Mouse (Mus musculus): ENCODE data around the gene Fth1. TPM values are rescaled to one million over a fixed set of nuclear protein-coding genes. Genes with fewer than 3 reads are reported as not detected.

Gene Fth1
- total and polyA plus RNA-seq, 3 experiments, result 1,016 to 28,412 (median 2,660) TPM

DNA sequence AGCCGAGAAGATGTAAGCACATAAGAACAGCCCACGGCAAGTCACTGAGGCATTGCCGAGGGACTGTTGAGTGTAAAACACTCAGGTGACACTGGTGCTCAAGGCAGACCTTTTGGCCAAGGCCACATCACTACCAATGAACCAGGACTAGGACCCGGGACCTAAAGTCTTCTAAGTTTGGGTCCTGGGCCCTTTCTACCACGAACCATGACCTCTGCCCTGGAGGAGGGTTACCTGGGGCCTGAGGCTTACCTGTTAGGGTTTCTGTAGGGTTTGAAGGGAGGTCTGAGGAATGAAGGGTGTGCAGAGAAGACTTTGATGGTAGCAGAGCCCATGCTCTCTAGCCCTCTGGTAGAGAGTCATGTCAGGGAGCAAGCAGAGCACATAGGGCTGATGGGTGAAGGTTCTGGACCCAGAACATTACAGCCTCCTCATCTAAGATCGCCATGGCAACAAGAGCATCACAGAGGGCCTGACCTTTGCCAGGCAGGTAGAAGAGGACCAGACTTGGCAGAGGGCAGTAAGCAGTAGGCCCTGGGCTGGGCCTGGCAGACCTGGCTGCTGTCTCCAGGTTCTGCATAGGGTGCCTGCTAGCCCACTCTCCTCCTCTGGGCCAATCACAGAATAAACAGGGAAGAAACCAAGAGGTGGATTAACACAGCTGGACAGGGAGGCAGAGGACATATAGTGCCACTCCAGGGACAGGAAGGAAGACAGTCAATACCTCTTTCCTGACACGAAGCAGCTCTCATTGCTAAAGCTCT is 21.0 kb downstream of the Fth1 start, which contains the start of the genes Best1 and Rab3il1:
Gene Best1, minus strand, starts transcription at position 428 of the 764 bp plus-strand sequence.
Gene Rab3il1, plus strand, starts transcription at position 464 of the 764 bp plus-strand sequence.
- TF ChIP-seq GATA2 (IDR thresholded peaks at IDR 0.05; ENCODE audit: borderline replicate concordance, low read depth, low read length) (no peak), GATA1 (IDR thresholded peaks at IDR 0.05; ENCODE audit: borderline replicate concordance, low read length) (no peak), TAL1 (conservative IDR thresholded peaks at IDR 0.05; ENCODE audit: low read depth, low read length) (no peak), CTCF (IDR thresholded peaks at IDR 0.05; ENCODE audit: low read depth, low read length) (no peak), POLR2AphosphoS5 (IDR thresholded peaks at IDR 0.05; ENCODE audit: insufficient replicate concordance, low read depth, low read length) (no peak)
- no peak for DNase-seq (ENCODE audit: low spot score)
- H3K36me3 ChIP-seq (replicated peaks), result no peaks in the 10 kb centered on the region

GRCm38 (mm10) chr19:10003696-10004095 is 23.3 kb downstream of the Fth1 start:
- H3K4me1 ChIP-seq (ENCODE audit: insufficient read depth, low read depth, low read length), result peaks cover 11% of the 10 kb centered on the region
- H3K36me3 ChIP-seq (replicated peaks), result no peaks in the 10 kb centered on the region
- TF ChIP-seq GATA2 (IDR thresholded peaks at IDR 0.05; ENCODE audit: borderline replicate concordance, low read depth, low read length), result no peak
- no peak for TF ChIP-seq POLR2AphosphoS5 (IDR thresholded peaks at IDR 0.05; ENCODE audit: insufficient replicate concordance, low read depth, low read length)
- no peak for TF ChIP-seq CTCF (IDR thresholded peaks at IDR 0.05; ENCODE audit: low read depth, low read length)
- TF ChIP-seq GATA1 (IDR thresholded peaks at IDR 0.05; ENCODE audit: borderline replicate concordance, low read length), result no peak
- TF ChIP-seq TAL1 (conservative IDR thresholded peaks at IDR 0.05; ENCODE audit: low read depth, low read length), result no peak

More for the DNA sequence above, 21.0 kb downstream of the Fth1 start, which contains the start of the genes Best1 and Rab3il1:
- Histone ChIP-seq H3K9me3 (replicated peaks) (peaks cover 5% of the 10 kb centered on the region), H3K27me3 (ENCODE audit: insufficient read depth, low read length) (peaks cover 22% of the 10 kb centered on the region), H3K4me1 (ENCODE audit: insufficient read depth, low read depth, low read length) (peaks cover 22% of the 10 kb centered on the region), H3K4me3 (ENCODE audit: low read depth, low read length) (no peak within 1 kb of the TSS)
- no peak for ATAC-seq (ENCODE audit: extremely low read depth, insufficient number of reproducible peaks, low FRiP score, poor library complexity, severe bottlenecking)

DNA sequence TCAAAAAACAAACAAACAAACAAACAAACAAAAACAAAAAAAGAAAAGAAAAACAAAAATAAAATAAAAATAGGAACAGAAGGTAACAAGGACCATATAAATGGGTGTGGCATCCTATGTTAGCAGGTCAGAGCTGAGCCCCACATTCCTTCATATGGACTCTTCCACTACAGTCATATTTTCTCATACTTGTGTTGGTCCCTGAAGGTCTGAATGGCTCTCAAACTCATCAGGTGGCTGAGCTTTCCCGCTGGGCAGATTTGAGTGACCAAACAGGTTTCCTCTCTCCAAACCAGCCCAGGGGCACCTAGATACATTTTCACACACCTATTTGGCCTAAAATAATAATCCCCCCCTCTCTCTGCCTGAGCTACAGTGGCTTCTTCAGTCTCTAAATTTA is 31.0 kb downstream of the Fth1 start:
- no peak for ATAC-seq (ENCODE audit: extremely low read depth, insufficient number of reproducible peaks, low FRiP score, poor library complexity, severe bottlenecking)
- H3K4me1 ChIP-seq (ENCODE audit: insufficient read depth, low read depth, low read length), result peaks cover 58% of the 10 kb centered on the region
- no peaks in the 10 kb centered on the region for H3K9me3 ChIP-seq (replicated peaks)
- peaks cover 10% of the 10 kb centered on the region; the same call in 1 of the 2 replicates for H3K27me3 ChIP-seq (ENCODE audit: insufficient read depth, low read length)
- DNase-seq (ENCODE audit: low spot score), result no peak
- no peak overlapping the region for H3K4me3 ChIP-seq (ENCODE audit: low read depth, low read length)
- no peaks in the 10 kb centered on the region for H3K36me3 ChIP-seq (replicated peaks)
- TF ChIP-seq GATA1 (IDR thresholded peaks at IDR 0.05; ENCODE audit: borderline replicate concordance, low read length) (no peak), CTCF (IDR thresholded peaks at IDR 0.05; ENCODE audit: low read depth, low read length) (no peak), POLR2AphosphoS5 (IDR thresholded peaks at IDR 0.05; ENCODE audit: insufficient replicate concordance, low read depth, low read length) (no peak), TAL1 (conservative IDR thresholded peaks at IDR 0.05; ENCODE audit: low read depth, low read length) (no peak), GATA2 (IDR thresholded peaks at IDR 0.05; ENCODE audit: borderline replicate concordance, low read depth, low read length) (no peak)

More at GRCm38 (mm10) chr19:10003696-10004095, 23.3 kb downstream of the Fth1 start:
- ATAC-seq (ENCODE audit: extremely low read depth, insufficient number of reproducible peaks, low FRiP score, poor library complexity, severe bottlenecking) (no peak), DNase-seq (ENCODE audit: low spot score) (no peak)
- Histone ChIP-seq H3K9me3 (replicated peaks) (peaks cover 5% of the 10 kb centered on the region), H3K27me3 (ENCODE audit: insufficient read depth, low read length) (peaks cover 15% of the 10 kb centered on the region), H3K4me3 (ENCODE audit: low read depth, low read length) (no peak overlapping the region)

- no peak for TF ChIP-seq POLR2AphosphoS5 (IDR thresholded peaks at IDR 0.05; ENCODE audit: insufficient replicate concordance, low read depth, low read length)
- TF ChIP-seq GATA1 (IDR thresholded peaks at IDR 0.05; ENCODE audit: borderline replicate concordance, low read length), result no peak
- TF ChIP-seq TAL1 (conservative IDR thresholded peaks at IDR 0.05; ENCODE audit: low read depth, low read length), result no peak
- no peak for TF ChIP-seq CTCF (IDR thresholded peaks at IDR 0.05; ENCODE audit: low read depth, low read length)
- TF ChIP-seq GATA2 (IDR thresholded peaks at IDR 0.05; ENCODE audit: borderline replicate concordance, low read depth, low read length), result no peak
- ATAC-seq (ENCODE audit: extremely low read depth, insufficient number of reproducible peaks, low FRiP score, poor library complexity, severe bottlenecking), result no peak
- no peak for DNase-seq (ENCODE audit: low spot score)
- no peaks in the 10 kb centered on the region for H3K36me3 ChIP-seq (replicated peaks)
- no peak overlapping the region; the same call in 1 of the 2 replicates for H3K4me3 ChIP-seq (ENCODE audit: low read depth, low read length)
- no peaks in the 10 kb centered on the region for H3K9me3 ChIP-seq (replicated peaks)
- peaks cover 72% of the 10 kb centered on the region for H3K4me1 ChIP-seq (ENCODE audit: insufficient read depth, low read depth, low read length)
- H3K27me3 ChIP-seq (ENCODE audit: insufficient read depth, low read length), result peaks cover 8% of the 10 kb centered on the region; the same call in 1 of the 2 replicates
These were observed 32.5 kb downstream of the Fth1 start for GRCm38 (mm10) chr19:10012827-10013278.

DNA sequence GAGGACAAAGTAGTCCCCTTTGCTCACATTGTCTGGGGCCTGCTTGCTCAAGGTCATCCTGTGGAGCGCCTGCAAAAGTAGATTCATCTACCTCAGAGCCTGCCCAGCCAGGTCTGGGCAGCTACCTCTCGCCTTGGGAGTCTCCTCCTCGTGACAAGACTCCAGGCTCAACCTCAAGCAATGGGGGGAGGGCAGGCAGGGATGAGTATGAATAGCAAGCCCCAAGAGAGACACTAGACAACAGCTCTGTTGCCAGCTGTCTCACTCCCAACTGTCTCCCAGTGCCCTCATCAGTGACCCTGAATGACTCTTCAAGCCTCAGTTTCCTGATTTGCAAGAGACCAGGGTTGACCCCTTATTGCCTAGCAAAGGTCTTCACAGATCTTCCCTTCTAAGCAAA is 33.0 kb downstream of the Fth1 start:
- Histone ChIP-seq H3K9me3 (replicated peaks) (no peaks in the 10 kb centered on the region), H3K4me3 (ENCODE audit: low read depth, low read length) (no peak overlapping the region; the same call in 1 of the 2 replicates), H3K4me1 (ENCODE audit: insufficient read depth, low read depth, low read length) (peaks cover 77% of the 10 kb centered on the region), H3K27me3 (ENCODE audit: insufficient read depth, low read length) (peaks cover 4% of the 10 kb centered on the region; the same call in 1 of the 2 replicates), H3K36me3 (replicated peaks) (no peaks in the 10 kb centered on the region)
- DNase-seq (ENCODE audit: low spot score) (no peak), ATAC-seq (ENCODE audit: extremely low read depth, insufficient number of reproducible peaks, low FRiP score, poor library complexity, severe bottlenecking) (no peak)
- no peak for TF ChIP-seq GATA1 (IDR thresholded peaks at IDR 0.05; ENCODE audit: borderline replicate concordance, low read length)
- no peak for TF ChIP-seq CTCF (IDR thresholded peaks at IDR 0.05; ENCODE audit: low read depth, low read length)
- no peak for TF ChIP-seq POLR2AphosphoS5 (IDR thresholded peaks at IDR 0.05; ENCODE audit: insufficient replicate concordance, low read depth, low read length)
- TF ChIP-seq GATA2 (IDR thresholded peaks at IDR 0.05; ENCODE audit: borderline replicate concordance, low read depth, low read length), result no peak
- TF ChIP-seq TAL1 (conservative IDR thresholded peaks at IDR 0.05; ENCODE audit: low read depth, low read length), result no peak

GRCm38 (mm10) chr19:10013913-10014312 is 33.5 kb downstream of the Fth1 start:
- peak overlapping the region; percentile 42; the same call in 1 of the 2 replicates for H3K4me3 ChIP-seq (ENCODE audit: low read depth, low read length)
- H3K4me1 ChIP-seq (ENCODE audit: insufficient read depth, low read depth, low read length), result peaks cover 83% of the 10 kb centered on the region
- peaks cover 4% of the 10 kb centered on the region; the same call in 1 of the 2 replicates for H3K27me3 ChIP-seq (ENCODE audit: insufficient read depth, low read length)
- no peak for TF ChIP-seq POLR2AphosphoS5 (IDR thresholded peaks at IDR 0.05; ENCODE audit: insufficient replicate concordance, low read depth, low read length)
- no peak for TF ChIP-seq GATA2 (IDR thresholded peaks at IDR 0.05; ENCODE audit: borderline replicate concordance, low read depth, low read length)
- TF ChIP-seq GATA1 (IDR thresholded peaks at IDR 0.05; ENCODE audit: borderline replicate concordance, low read length), result no peak
- no peak for TF ChIP-seq CTCF (IDR thresholded peaks at IDR 0.05; ENCODE audit: low read depth, low read length)
- ATAC-seq (ENCODE audit: extremely low read depth, insufficient number of reproducible peaks, low FRiP score, poor library complexity, severe bottlenecking), result no peak
- DNase-seq (ENCODE audit: low spot score), result no peak
- no peaks in the 10 kb centered on the region for H3K9me3 ChIP-seq (replicated peaks)
- H3K36me3 ChIP-seq (replicated peaks), result no peaks in the 10 kb centered on the region

All from G1E (cell line).